Mouse (Mus musculus) kidney, adult 9 months (tissue): ENCODE measurements around the gene Prkd3.

Source experiments
- DNase-seq: peaks from one replicate; pipeline ENCODE4 v3.0.0; 2022

The Prkd3 gene

DNA sequence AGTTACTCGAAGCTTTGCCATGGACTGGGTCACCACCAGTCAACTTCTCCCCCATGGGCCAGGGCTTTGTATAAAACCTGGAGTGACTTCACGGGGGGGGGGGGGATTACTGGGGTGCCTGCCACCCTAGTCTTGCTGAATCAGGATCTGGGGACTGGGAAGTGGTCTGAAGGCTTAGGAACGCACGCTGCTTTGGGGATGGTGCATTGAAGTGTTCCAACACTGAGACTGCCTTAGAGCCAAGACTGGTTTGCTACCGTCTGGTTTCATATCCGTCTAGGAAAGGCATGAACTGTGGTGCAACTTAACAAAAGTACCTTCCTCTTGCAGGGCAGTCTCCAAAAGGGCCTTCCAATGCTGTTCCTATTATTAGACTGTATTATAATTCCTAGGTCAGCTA, 102.9 kb downstream of the Prkd3 start:
- no peak for DNase-seq

DNA sequence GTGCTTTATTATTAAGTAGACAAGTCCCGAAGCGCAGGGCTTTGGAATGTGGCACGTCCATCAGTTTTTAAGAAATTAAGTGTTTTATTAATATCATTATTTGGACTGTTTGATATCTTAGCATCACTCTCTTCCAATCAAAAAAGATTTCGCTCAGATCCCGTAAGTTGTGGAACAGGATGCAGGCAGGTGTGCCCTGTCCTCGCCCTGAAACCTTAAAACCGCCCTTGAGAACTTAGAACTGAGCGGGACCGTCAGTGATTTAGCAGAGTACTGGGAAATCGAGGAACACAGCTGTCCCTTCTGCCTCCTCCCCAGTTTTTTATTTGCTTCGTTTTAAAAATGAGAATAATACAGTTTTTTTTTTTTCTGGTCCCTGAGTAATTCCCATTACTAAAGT, 103.7 kb downstream of the Prkd3 start:
- no peak for DNase-seq

DNA sequence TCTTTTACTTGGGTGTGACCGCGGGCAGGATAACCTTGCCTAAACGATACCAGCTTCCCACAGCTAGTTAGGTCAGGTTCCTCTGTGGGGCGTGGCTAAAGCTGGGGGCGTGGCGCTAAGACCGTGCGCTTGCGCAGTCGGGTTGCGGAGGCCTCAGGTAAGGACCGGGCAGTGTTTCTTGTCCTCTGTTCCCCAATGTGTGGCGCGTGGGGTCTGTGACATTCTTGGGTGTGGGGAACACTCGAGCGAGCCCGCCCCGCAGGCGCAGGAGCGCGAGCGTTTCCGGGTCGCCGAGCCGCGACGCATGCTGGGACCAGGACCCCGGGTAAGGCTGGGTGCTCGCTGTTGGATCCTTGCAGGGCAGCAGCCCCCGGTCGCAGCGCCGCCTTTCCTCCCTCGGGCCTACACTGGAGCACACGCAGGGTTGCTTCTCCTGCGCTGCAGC, 104.2 kb downstream of the Prkd3 start, which contains the start of gene Cebpzos:
Gene Cebpzos, plus strand, starts transcription at position 132 of the 445 bp plus-strand sequence.
- peak; percentile 95 for DNase-seq

DNA sequence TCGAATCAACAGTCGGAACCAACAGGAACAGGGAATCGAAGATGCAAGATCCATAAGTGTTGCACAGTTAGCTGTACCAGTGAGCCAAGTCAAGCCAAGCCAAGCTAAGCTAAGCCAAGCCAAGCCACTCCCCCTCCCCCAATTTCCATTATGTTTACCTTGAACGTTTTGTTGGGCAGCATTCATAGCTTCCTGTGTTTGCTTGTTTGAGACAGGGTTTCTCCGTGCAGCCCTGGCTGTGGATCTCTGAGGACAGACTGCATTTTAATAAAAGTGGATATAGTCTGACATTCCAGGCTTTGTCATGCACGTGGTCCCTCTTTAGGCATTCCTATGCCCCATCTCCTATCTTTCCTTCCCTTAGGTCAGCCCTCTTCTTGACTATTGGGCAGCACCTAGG, 104.8 kb downstream of the Prkd3 start:
- no peak for DNase-seq

DNA sequence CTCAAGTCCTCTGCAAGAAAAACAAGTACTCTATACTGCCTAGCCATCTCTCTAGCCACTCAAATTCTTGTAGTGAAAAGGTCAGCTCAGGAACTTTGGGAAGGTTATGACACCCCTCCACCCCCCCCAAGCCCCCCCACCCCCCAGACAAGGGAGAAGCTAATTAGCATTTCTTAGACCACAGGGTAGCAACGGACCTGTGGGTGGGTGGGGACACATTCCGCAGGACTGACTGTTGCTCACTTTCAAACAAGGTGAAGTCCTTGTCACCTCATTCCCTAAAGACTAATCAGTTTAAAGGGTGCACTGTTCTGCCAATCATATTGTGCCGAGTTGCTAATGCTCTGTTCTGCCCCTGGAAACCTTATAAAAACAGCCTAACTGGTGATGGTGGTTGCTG, 106.7 kb downstream of the Prkd3 start:
- no peak for DNase-seq

DNA sequence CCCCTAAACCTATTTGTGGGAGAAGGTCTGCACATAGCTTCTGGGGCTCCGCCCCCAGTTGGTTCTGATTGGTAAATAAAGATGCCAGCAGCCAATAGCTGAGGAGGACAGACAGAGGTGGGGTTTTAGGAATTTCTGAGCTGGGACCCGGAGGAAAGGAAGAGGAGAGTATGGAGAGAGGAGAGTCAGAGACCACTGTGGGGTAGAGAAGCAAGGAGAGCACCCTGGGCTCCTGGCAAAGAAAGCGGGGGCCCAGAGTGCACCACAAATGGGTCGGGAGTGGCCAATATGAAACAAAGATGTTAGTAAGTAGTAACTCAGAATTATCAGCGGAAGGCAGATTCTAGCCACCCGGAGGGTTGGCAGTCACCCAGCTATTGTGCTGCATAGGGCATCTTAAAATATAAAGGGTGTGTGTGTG, 107.7 kb downstream of the Prkd3 start:
- DNase-seq = no peak

DNA sequence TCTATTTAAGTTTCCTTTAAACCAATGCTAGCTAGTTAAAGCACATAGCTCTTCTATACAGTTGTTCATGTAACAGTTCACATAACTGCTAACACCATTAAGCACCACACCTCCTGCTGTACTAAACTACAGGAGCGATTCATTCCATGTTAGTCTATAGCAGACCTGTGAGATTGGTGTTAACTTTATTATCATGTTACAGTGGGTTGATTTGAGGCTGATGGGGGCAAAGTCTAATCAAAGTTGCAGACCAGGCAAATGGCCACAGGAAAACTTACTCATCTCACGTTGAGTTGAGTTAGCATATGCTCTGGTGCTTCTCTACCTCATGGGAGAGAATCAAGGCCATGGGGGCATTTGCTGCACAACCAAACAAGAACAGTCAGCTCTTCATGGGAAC, 111.2 kb downstream of the Prkd3 start:
- no peak for DNase-seq

DNA sequence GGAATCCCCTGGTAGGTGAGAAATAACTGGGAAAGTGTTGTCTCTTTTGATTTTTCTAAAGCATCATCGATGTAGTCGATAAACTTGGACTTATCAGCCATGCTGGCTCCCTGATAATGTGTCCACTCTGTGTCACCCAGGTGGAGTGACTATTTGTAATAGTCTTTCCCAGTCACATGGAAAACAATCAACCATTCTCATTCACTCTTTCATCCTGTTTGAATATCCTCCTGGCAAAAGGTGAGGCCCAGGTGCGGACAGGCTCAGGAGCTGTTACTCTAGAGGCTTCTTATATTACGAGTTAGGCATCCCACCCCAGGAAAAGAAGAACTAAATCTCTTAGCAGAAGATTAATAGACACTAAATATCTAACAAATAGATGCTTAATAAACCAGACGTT, 113.7 kb downstream of the Prkd3 start, which contains the start of gene Sult6b1:
Gene Sult6b1, minus strand, starts transcription at position 101 of the 400 bp plus-strand sequence.
- DNase-seq = no peak

DNA sequence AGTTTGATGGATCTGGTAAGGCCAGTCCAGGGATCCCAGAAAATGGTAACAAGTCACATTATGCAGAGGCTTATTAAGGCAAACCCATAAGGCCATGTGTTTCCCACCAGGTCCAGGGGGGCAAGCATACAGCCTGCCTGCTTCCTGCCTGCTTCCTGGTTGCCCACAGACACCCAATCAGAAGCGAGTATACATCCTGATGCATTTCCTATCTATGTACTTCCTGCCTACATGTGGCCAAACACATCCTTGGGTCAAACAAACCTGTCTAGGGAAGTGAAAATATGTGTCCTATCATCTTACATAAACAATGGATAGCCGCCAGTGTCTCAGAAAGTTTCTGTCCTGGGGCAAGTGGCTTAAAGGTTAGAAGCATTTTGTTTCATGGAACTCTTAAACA, 117.5 kb downstream of the Prkd3 start:
- DNase-seq = no peak
